Mouse (Mus musculus): Measurements from ENCODE around the gene Flt1. TPM values are rescaled to one million over a fixed set of nuclear protein-coding genes. Genes with fewer than 3 reads are reported as not detected.

The Flt1 gene
- polyA plus RNA-seq, 1 experiment from 2014 or later = 11.2 TPM

GRCm38 (mm10) chr5:147724391-147724790 is 1.4 kb downstream of the Flt1 start:
- Histone ChIP-seq H3K4me2 (peak overlapping the region; percentile 77; the same call in 1 of the 2 replicates), H3K4me1 (replicated peaks) (peaks cover 19% of the 10 kb centered on the region), H3K9me3 (no peaks in the 10 kb centered on the region), H3K27ac (no peak overlapping the region), H3K36me3 (no peaks in the 10 kb centered on the region), H3K9ac (replicated peaks) (no peak overlapping the region), H3K4me3 (replicated peaks) (peak overlapping the region; percentile 45), H3K27me3 (peaks cover 91% of the 10 kb centered on the region)
- 1% methylated on average over 14 of the region's 14 CpGs for WGBS
- no peak for ATAC-seq (ENCODE audit: insufficient number of reproducible peaks, insufficient read depth, low FRiP score, low TSS enrichment, low read depth)

GRCm38 (mm10) chr5:147723811-147724210 is 2.0 kb downstream of the Flt1 start:
- peaks cover 19% of the 10 kb centered on the region for H3K4me1 ChIP-seq (replicated peaks)
- no peak overlapping the region for H3K9ac ChIP-seq (replicated peaks)
- 3% methylated on average over 17 of the region's 17 CpGs for WGBS
- no peak overlapping the region for H3K4me2 ChIP-seq
- no peak for ATAC-seq (ENCODE audit: insufficient number of reproducible peaks, insufficient read depth, low FRiP score, low TSS enrichment, low read depth)
- no peak overlapping the region for H3K27ac ChIP-seq
- H3K9me3 ChIP-seq = no peaks in the 10 kb centered on the region
- H3K27me3 ChIP-seq = peaks cover 91% of the 10 kb centered on the region
- no peak overlapping the region for H3K4me3 ChIP-seq (replicated peaks)
- no peaks in the 10 kb centered on the region for H3K36me3 ChIP-seq

GRCm38 (mm10) chr5:147721438-147721837 is 4.4 kb downstream of the Flt1 start:
- Histone ChIP-seq H3K36me3 (no peaks in the 10 kb centered on the region), H3K27me3 (peaks cover 85% of the 10 kb centered on the region), H3K9me3 (no peaks in the 10 kb centered on the region), H3K9ac (replicated peaks) (no peak overlapping the region), H3K4me1 (replicated peaks) (peaks cover 16% of the 10 kb centered on the region), H3K27ac (no peak overlapping the region), H3K4me3 (replicated peaks) (no peak overlapping the region), H3K4me2 (no peak overlapping the region)
- WGBS = 26% methylated on average over 8 of the region's 8 CpGs
- no peak for ATAC-seq (ENCODE audit: insufficient number of reproducible peaks, insufficient read depth, low FRiP score, low TSS enrichment, low read depth)

- Histone ChIP-seq H3K9me3 (no peaks in the 10 kb centered on the region), H3K27me3 (peaks cover 65% of the 10 kb centered on the region), H3K4me1 (replicated peaks) (no peaks in the 10 kb centered on the region), H3K4me3 (replicated peaks) (no peak overlapping the region), H3K4me2 (no peak overlapping the region), H3K36me3 (no peaks in the 10 kb centered on the region), H3K9ac (replicated peaks) (no peak overlapping the region), H3K27ac (no peak overlapping the region)
- no peak for ATAC-seq (ENCODE audit: insufficient number of reproducible peaks, insufficient read depth, low FRiP score, low TSS enrichment, low read depth)
- 91% methylated on average over 7 of the region's 7 CpGs for WGBS
These were observed 7.5 kb downstream of the Flt1 start for GRCm38 (mm10) chr5:147718335-147718734.

- H3K9me3 ChIP-seq = no peaks in the 10 kb centered on the region
- no peaks in the 10 kb centered on the region for H3K4me1 ChIP-seq (replicated peaks)
- H3K4me2 ChIP-seq = no peak overlapping the region
- H3K27ac ChIP-seq = no peak overlapping the region
- H3K9ac ChIP-seq (replicated peaks) = no peak overlapping the region
- no peak overlapping the region for H3K4me3 ChIP-seq (replicated peaks)
- H3K27me3 ChIP-seq = peaks cover 53% of the 10 kb centered on the region
- ATAC-seq (ENCODE audit: insufficient number of reproducible peaks, insufficient read depth, low FRiP score, low TSS enrichment, low read depth) = no peak; the same call in 1 of the 2 replicates
- WGBS = 74% methylated on average over 15 of the region's 15 CpGs
- no peaks in the 10 kb centered on the region for H3K36me3 ChIP-seq
These were observed 9.1 kb downstream of the Flt1 start for GRCm38 (mm10) chr5:147716697-147717217.

- Histone ChIP-seq H3K4me1 (replicated peaks) (no peaks in the 10 kb centered on the region), H3K4me3 (replicated peaks) (no peak overlapping the region), H3K9me3 (no peaks in the 10 kb centered on the region), H3K27me3 (peaks cover 48% of the 10 kb centered on the region), H3K4me2 (no peak overlapping the region), H3K36me3 (no peaks in the 10 kb centered on the region), H3K27ac (no peak overlapping the region), H3K9ac (replicated peaks) (no peak overlapping the region)
- no peak for ATAC-seq (ENCODE audit: insufficient number of reproducible peaks, insufficient read depth, low FRiP score, low TSS enrichment, low read depth)
- 88% methylated on average over 9 of the region's 9 CpGs for WGBS
These were observed 9.5 kb downstream of the Flt1 start for GRCm38 (mm10) chr5:147716276-147716675.

GRCm38 (mm10) chr5:147715391-147715790 is 10.4 kb downstream of the Flt1 start:
- no peaks in the 10 kb centered on the region for H3K36me3 ChIP-seq
- no peak overlapping the region for H3K4me2 ChIP-seq
- no peak overlapping the region for H3K4me3 ChIP-seq (replicated peaks)
- no peak overlapping the region for H3K27ac ChIP-seq
- no peak overlapping the region for H3K9ac ChIP-seq (replicated peaks)
- H3K27me3 ChIP-seq = peaks cover 39% of the 10 kb centered on the region
- H3K9me3 ChIP-seq = no peaks in the 10 kb centered on the region
- no peaks in the 10 kb centered on the region for H3K4me1 ChIP-seq (replicated peaks)
- ATAC-seq (ENCODE audit: insufficient number of reproducible peaks, insufficient read depth, low FRiP score, low TSS enrichment, low read depth) = no peak
- 90% methylated on average over 13 of the region's 13 CpGs for WGBS

GRCm38 (mm10) chr5:147708500-147708899 is 17.3 kb downstream of the Flt1 start:
- Histone ChIP-seq H3K9ac (replicated peaks) (no peak overlapping the region), H3K4me3 (replicated peaks) (no peak overlapping the region), H3K9me3 (peaks cover 4% of the 10 kb centered on the region; the same call in 1 of the 2 replicates), H3K27ac (no peak overlapping the region), H3K27me3 (no peaks in the 10 kb centered on the region), H3K36me3 (no peaks in the 10 kb centered on the region), H3K4me1 (replicated peaks) (no peaks in the 10 kb centered on the region), H3K4me2 (no peak overlapping the region)
- no peak for ATAC-seq (ENCODE audit: insufficient number of reproducible peaks, insufficient read depth, low FRiP score, low TSS enrichment, low read depth)
- WGBS = 39% methylated on average over 4 of the region's 4 CpGs

- peaks cover 4% of the 10 kb centered on the region; the same call in 1 of the 2 replicates for H3K9me3 ChIP-seq
- ATAC-seq (ENCODE audit: insufficient number of reproducible peaks, insufficient read depth, low FRiP score, low TSS enrichment, low read depth) = no peak
- no peaks in the 10 kb centered on the region for H3K4me1 ChIP-seq (replicated peaks)
- no peaks in the 10 kb centered on the region for H3K36me3 ChIP-seq
- H3K27ac ChIP-seq = no peak overlapping the region
- 56% methylated on average over 4 of the region's 4 CpGs for WGBS
- H3K9ac ChIP-seq (replicated peaks) = no peak overlapping the region
- H3K4me2 ChIP-seq = no peak overlapping the region
- no peaks in the 10 kb centered on the region for H3K27me3 ChIP-seq
- no peak overlapping the region for H3K4me3 ChIP-seq (replicated peaks)
These were observed 18.3 kb downstream of the Flt1 start for GRCm38 (mm10) chr5:147707479-147707878.

GRCm38 (mm10) chr5:147704890-147705289 is 20.9 kb downstream of the Flt1 start:
- Histone ChIP-seq H3K27me3 (peaks cover under 1% of the 10 kb centered on the region; the same call in 1 of the 2 replicates), H3K9ac (replicated peaks) (no peak overlapping the region), H3K4me1 (replicated peaks) (no peaks in the 10 kb centered on the region), H3K4me2 (no peak overlapping the region), H3K9me3 (peaks cover 4% of the 10 kb centered on the region; the same call in 1 of the 2 replicates), H3K27ac (no peak overlapping the region), H3K36me3 (no peaks in the 10 kb centered on the region), H3K4me3 (replicated peaks) (no peak overlapping the region)
- 42% methylated on average over 4 of the region's 4 CpGs for WGBS
- ATAC-seq (ENCODE audit: insufficient number of reproducible peaks, insufficient read depth, low FRiP score, low TSS enrichment, low read depth) = no peak

- ATAC-seq (ENCODE audit: insufficient number of reproducible peaks, insufficient read depth, low FRiP score, low TSS enrichment, low read depth) = no peak
- peaks cover 12% of the 10 kb centered on the region for H3K27me3 ChIP-seq
- H3K36me3 ChIP-seq = no peaks in the 10 kb centered on the region
- no peaks in the 10 kb centered on the region for H3K9me3 ChIP-seq
- WGBS = 85% methylated on average over 5 of the region's 5 CpGs
- H3K4me2 ChIP-seq = no peak overlapping the region
- H3K27ac ChIP-seq = no peak overlapping the region
- no peak overlapping the region for H3K9ac ChIP-seq (replicated peaks)
- no peak overlapping the region for H3K4me3 ChIP-seq (replicated peaks)
- no peaks in the 10 kb centered on the region for H3K4me1 ChIP-seq (replicated peaks)
These were observed 23.4 kb downstream of the Flt1 start for GRCm38 (mm10) chr5:147702423-147702822.

- no peak overlapping the region for H3K27ac ChIP-seq
- H3K9me3 ChIP-seq = no peaks in the 10 kb centered on the region
- no peak overlapping the region for H3K4me2 ChIP-seq
- H3K4me1 ChIP-seq (replicated peaks) = no peaks in the 10 kb centered on the region
- no peak for ATAC-seq (ENCODE audit: insufficient number of reproducible peaks, insufficient read depth, low FRiP score, low TSS enrichment, low read depth)
- H3K9ac ChIP-seq (replicated peaks) = no peak overlapping the region
- no peaks in the 10 kb centered on the region for H3K36me3 ChIP-seq
- WGBS = 95% methylated on average over 3 of the region's 3 CpGs
- H3K27me3 ChIP-seq = peaks cover 19% of the 10 kb centered on the region
- no peak overlapping the region for H3K4me3 ChIP-seq (replicated peaks)
These were observed 24.8 kb downstream of the Flt1 start for GRCm38 (mm10) chr5:147701024-147701423.

Data from limb, embryonic 12.5 days (tissue).